Mouse (Mus musculus): Measurements from ENCODE around the gene Irf2bp1.

- no peak for TF ChIP-seq GATA1 (IDR thresholded peaks at IDR 0.05; ENCODE audit: borderline replicate concordance, low read length)
- no peak for TF ChIP-seq FLI1 (IDR thresholded peaks at IDR 0.05; ENCODE audit: low read length)
These were observed 27.8 kb downstream of the Irf2bp1 start for GRCm38 (mm10) chr7:19031641-19032040.
